Mouse (Mus musculus) thymus, adult 2 months (tissue): ENCODE results near the gene Sptlc2.

Experiments used
- CTCF ChIP-seq: fragments of 200-500 bp; IDR thresholded peaks from 2 replicates; pipeline ENCODE4 v1.5.1; 2012; ENCODE audit warnings: mild to moderate bottlenecking, control low read depth, low read length, moderate library complexity, borderline replicate concordance; ENCODE audit not compliant: control insufficient read depth, poor library complexity, insufficient read depth; ENCODE audit errors: extremely low read depth
- POLR2A ChIP-seq: fragments of 200-500 bp; IDR thresholded peaks from 2 replicates; pipeline ENCODE4 v1.6.1; 2012; ENCODE audit warnings: mild to moderate bottlenecking, low read length, control low read depth, moderate library complexity; ENCODE audit not compliant: control insufficient read depth, poor library complexity, insufficient read depth; ENCODE audit errors: extremely low read depth

- no peak for TF ChIP-seq POLR2A
- no peak for TF ChIP-seq CTCF
Measured at GRCm38 (mm10) chr12:87334886-87335285, 53.3 kb downstream of the Sptlc2 start.
